Mouse (Mus musculus): ENCODE measurements at regions not wholly inside any gene's neighbourhood (a gene's known extent, or its start where the extent isn't known, plus 50 kb on each side); places are given as distances from the start of the nearest gene placed in this dataset.

DNA sequence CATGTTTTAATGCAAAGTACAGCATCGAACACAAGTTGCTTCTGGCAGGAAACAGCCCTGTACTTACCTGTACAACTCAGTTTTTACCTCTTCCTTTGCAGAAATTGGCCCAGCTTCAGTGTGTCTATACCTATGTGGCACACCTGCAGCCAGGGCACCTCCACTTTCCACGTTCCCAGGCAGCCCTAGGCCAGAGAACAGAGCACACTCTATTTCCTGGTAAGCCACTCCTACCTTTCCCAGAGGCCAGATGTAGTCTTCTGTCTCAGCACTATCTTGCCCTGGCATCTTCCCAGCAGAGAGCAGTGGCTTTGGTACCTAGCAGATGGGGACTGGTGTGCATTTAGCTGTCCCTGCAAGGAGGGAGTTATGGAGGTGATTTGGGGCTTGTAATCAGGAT, 134.7 kb downstream of the Gas1 start:
- TF ChIP-seq POLR2A (IDR thresholded peaks at IDR 0.05; ENCODE audit: borderline replicate concordance, insufficient read depth, low read length) (no peak), CTCF (IDR thresholded peaks at IDR 0.05; ENCODE audit: borderline replicate concordance, insufficient read depth, low read depth, low read length) (no peak)
